Mouse (Mus musculus) Patski (cell line): ENCODE data around the gene Ptprg. TPM values are rescaled to one million over a fixed set of nuclear protein-coding genes. Genes with fewer than 3 reads are reported as not detected.
A peak's percentile ranks its signal among the peaks of the same experiment; 100 is the strongest.
"Not testable (repeated sequence)": the region's sequence is repeated elsewhere in the genome, so short reads cannot be mapped to it uniquely, and the experiment has no call there.

Source experiments
- ATAC-seq: fragments of 100-300 bp; one replicate; pipeline ENCODE4 v1.8.0; 2021
- CTCF ChIA-PET: fragments of 350-600 bp; sonication (Branson Sonifier 250); formaldehyde crosslinking; loops from one replicate; lab custom pipeline; 2022; ENCODE audit warnings: inconsistent platforms; lab: Charles Lee
- POLR2A ChIA-PET: fragments of 350-600 bp; sonication (Branson Sonifier 250); formaldehyde crosslinking; loops from one replicate; lab custom pipeline; 2022; ENCODE audit warnings: antibody characterized with exemption, inconsistent platforms; lab: Charles Lee
- DNase-seq: peaks from one replicate; pipeline ENCODE4 v3.0.0-alpha.2; 2011; ENCODE audit warnings: low read depth, low spot score
- H3K27me3 ChIP-seq: fragments of 371-371 bp; one replicate; pipeline ENCODE4 v1.5.1; 2021
- CTCF ChIP-seq: fragments of 100-300 bp; IDR thresholded peaks from one replicate; pipeline ENCODE4 v1.5.1; 2021
- in situ Hi-C: fragments of 300-500 bp; cut with MboI; formaldehyde crosslinking; loops from 3 replicates; pipeline ENCODE4 v1.11.1; 2018; ENCODE audit warnings: low pct_unique_long_range_greater_than_20kb, mixed read lengths
- polyA plus RNA-seq: library from polyadenylated mRNA; unstranded; gene quantifications from one replicate; pipeline ENCODE4 v1.2.3, GENCODE M21; 2021

Gene Ptprg
- polyA plus RNA-seq, 1 experiment from 2014 or later: 40.1 TPM

DNA sequence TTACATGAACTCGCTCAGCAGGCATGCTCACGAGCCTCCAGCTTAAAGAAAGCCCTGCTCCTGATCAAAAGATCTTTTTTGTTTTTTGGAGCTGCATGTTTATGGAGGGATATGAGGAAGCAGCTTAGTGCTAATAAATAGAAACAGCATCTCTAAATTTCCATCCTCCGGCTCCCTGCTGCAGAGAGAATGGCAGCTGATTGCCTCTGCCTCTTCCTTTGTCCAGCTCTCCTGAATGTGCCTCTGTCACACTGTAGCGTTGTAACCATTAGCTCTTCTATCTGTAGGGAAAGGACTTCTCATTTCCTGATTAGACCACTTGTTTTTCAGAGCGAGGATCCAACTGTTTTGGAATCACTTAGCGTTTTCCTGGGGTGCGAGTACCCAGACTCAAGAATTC lies 382.4 kb downstream of the Ptprg start:
- no peaks in the 10 kb centered on the region for H3K27me3 ChIP-seq
- CTCF ChIA-PET: no interaction called here
- ATAC-seq (no peak), DNase-seq (no peak)
- in situ Hi-C loops: loop anchor here (10.0 to 25.0 kb wide), 2 partner anchors 352 to 381 kb away; partner anchors contain the start of genes 3830406C13Rik, Gm49355 and Ptprg
- no peak for TF ChIP-seq CTCF
- POLR2A ChIA-PET: no interaction called here

DNA sequence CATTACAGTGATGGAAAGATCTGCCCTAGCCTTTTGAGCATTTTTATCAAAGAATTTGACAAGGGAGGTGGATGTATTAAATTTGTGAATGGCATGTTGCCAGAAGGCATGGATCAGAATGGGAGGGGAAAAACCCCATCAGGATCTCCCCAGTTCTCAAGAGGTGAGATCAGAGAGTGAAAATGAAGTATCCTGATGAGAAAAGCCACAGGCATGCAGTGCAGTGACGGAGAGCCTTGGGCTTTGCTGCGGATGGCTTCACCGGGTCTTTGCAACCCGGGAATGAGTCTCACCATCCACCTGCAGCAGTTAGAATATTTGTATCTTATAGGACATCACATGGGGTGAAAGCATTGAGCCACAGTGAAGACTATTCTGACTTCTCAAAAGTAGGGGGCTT lies 385.6 kb downstream of the Ptprg start:
- POLR2A ChIA-PET: no interaction called here
- peak; percentile 99 for ATAC-seq
- in situ Hi-C loops: loop anchor here (10.0 to 25.0 kb wide), 2 partner anchors 348 to 384 kb away; partner anchors contain the start of genes 3830406C13Rik, Gm49355 and Ptprg
- no peaks in the 10 kb centered on the region for H3K27me3 ChIP-seq
- DNase-seq: peak; percentile 72
- no peak for TF ChIP-seq CTCF
- CTCF ChIA-PET: interaction anchor here (1.4 to 1.6 kb wide), 3 partner anchors 9 to 16 kb away, joined by 3 to 4 read pairs (median 4); no protein-coding TSS in a partner anchor

- H3K27me3 ChIP-seq: no peaks in the 10 kb centered on the region
- DNase-seq (no peak), ATAC-seq (no peak)
- POLR2A ChIA-PET: interaction anchor here (0.6 kb wide), 2 partner anchors 150 to 1863 kb away, joined by 3 read pairs; no protein-coding TSS in a partner anchor
- CTCF ChIA-PET: no interaction called here
- no peak for TF ChIP-seq CTCF
- in situ Hi-C loops: loop anchor here (25.0 kb wide), 1 partner anchor 345 kb away; the partner anchor contains the start of genes 3830406C13Rik and Gm49355
Measured at GRCm38 (mm10) chr14:11941989-11942514, 388.7 kb downstream of the Ptprg start.

DNA sequence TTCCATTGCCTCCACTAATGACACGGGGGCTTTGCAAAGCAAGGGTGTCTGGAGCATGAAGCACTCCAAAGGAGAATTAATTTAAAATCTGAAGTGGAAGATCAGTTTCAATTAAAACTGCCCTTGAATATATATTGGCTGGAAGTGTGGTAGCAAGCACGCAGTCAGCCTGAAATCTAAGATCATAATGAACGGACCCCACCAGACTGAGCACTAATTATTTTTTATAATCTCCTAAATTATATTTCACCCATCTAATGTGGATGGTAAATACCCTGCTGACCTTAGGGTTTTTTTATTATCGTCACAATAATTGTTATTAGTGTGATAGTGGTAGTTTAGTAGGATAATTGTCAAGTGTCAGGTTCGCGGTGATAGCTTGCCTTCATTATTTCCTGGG lies 397.0 kb downstream of the Ptprg start:
- ATAC-seq (no peak), DNase-seq (no peak)
- TF ChIP-seq CTCF: no peak
- ChIA-PET CTCF (interaction anchor here (1.5 kb wide), 1 partner anchor 11 kb away, joined by 4 read pairs; no protein-coding TSS in a partner anchor), POLR2A (no interaction called here)
- no peaks in the 10 kb centered on the region for H3K27me3 ChIP-seq
- in situ Hi-C loops: no loop called here

DNA sequence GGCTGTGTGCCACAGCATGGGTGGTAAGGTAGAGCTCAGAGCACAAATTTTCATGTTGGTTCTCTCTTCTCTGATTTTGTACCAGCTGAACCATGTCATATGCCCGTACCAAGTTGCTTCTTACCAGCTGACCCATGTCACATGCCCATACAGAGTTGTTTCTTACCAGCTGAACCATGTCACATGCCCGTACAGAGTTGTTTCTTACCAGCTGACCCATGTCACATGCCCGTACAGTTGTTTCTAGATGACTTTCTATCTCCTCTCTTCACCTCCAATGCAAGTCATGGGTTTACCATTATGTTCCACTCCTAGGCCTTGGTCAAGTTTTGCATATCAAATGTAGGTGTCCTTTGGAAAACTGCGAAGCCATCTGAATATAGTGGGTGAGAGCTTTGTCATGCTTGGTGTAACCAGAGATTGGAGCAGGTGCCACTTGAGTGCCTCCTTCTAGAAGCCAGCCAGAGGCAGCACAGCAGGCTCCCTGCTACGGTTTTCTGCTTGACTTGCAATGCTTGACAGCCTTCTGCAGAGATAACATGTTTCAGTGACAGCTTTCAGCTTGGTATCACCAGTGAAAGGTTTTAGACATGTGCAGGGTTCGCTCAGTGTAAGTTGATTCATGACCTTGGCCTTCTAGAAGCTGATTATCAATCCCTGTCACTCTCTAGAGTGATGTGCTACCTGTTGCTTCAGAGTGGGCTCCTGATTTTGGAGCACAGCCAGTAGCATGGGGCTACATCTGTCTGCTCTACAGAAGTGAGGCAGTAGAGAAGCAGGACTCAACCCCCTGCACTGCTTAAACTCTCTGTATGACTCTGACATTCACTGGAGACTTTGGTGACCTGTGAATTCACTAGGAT lies 401.9 kb downstream of the Ptprg start:
- in situ Hi-C loops: no loop called here
- CTCF ChIA-PET: interaction anchor here (0.8 to 1.1 kb wide), 4 partner anchors 16 to 117 kb away, joined by 3 read pairs; no protein-coding TSS in a partner anchor
- POLR2A ChIA-PET: interaction anchor here (0.6 kb wide), 1 partner anchor 32 kb away, joined by 4 read pairs; no protein-coding TSS in a partner anchor

GRCm38 (mm10) chr14:11960269-11961121 lies 407.2 kb downstream of the Ptprg start:
- TF ChIP-seq CTCF: no peak
- no peak for DNase-seq
- CTCF ChIA-PET: no interaction called here

More for the DNA sequence above, 401.9 kb downstream of the Ptprg start:
- ATAC-seq (peak; percentile 35), DNase-seq (no peak)
- TF ChIP-seq CTCF: no peak
- H3K27me3 ChIP-seq: no peaks in the 10 kb centered on the region

DNA sequence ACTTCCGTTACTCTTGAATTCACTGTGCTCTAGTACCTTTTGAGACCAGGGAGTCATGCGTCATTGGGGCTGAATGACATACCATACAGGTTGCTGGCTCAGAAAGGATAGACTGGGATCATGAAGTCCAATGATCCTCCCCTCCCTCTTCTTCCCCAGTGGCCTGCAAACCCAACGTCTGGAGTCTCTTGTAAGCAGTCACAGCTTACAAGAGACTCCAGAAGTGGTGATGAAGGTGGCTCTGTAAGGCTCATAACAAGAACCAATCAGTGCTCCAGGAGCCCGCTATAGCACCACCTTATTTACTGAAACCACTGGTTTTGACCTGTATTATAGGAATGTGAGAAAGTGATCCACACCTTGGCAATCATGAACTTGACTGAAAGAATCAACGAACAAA lies 408.8 kb downstream of the Ptprg start:
- DNase-seq (no peak), ATAC-seq (no peak)
- in situ Hi-C loops: no loop called here
- ChIA-PET POLR2A (no interaction called here), CTCF (no interaction called here)
- no peaks in the 10 kb centered on the region for H3K27me3 ChIP-seq
- TF ChIP-seq CTCF: no peak

More at GRCm38 (mm10) chr14:11960269-11961121, 407.2 kb downstream of the Ptprg start:
- in situ Hi-C loops: no loop called here
- POLR2A ChIA-PET: no interaction called here
- H3K27me3 ChIP-seq: no peaks in the 10 kb centered on the region
- no peak for ATAC-seq

- no peaks in the 10 kb centered on the region for H3K27me3 ChIP-seq
- POLR2A ChIA-PET: no interaction called here
- in situ Hi-C loops: no loop called here
- no peak for DNase-seq
- no peak for ATAC-seq
- no peak for TF ChIP-seq CTCF
- CTCF ChIA-PET: no interaction called here
Measured at GRCm38 (mm10) chr14:11962561-11962960, 409.2 kb downstream of the Ptprg start.

- TF ChIP-seq CTCF: no peak
- CTCF ChIA-PET: no interaction called here
- in situ Hi-C loops: no loop called here
- POLR2A ChIA-PET: no interaction called here
- ATAC-seq: no peak
- no peak for DNase-seq
- no peaks in the 10 kb centered on the region for H3K27me3 ChIP-seq
Measured at GRCm38 (mm10) chr14:11963791-11964190, 410.5 kb downstream of the Ptprg start.

DNA sequence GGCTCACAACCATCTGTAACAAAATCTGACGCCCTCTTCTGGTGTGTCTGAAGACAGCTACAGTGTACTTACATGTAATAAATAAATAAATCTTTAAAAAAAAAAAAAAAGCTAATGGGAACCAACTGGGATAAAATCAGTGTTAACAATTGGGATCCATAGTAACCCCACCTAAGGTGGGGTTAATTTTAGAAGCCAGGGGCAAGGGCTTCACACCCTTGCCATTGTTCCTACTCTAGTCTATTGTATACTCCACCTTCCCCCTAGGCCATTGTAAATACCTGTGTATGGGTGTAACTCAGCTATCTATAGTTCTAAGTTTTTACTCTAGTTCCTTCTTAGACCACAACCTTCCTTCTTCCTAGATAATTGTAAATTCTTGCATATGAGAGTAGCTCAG lies 411.0 kb downstream of the Ptprg start:
- in situ Hi-C loops, CTCF ChIA-PET, ATAC-seq, H3K27me3 ChIP-seq, DNase-seq, POLR2A ChIA-PET: not testable (repeated sequence)
